Mouse (Mus musculus) embryonic facial prominence, embryonic 14.5 days (tissue): ENCODE data around the gene Nr3c2. TPM values are rescaled to one million over a fixed set of nuclear protein-coding genes. Genes with fewer than 3 reads are reported as not detected.

Source experiments
- ATAC-seq: fragments of 200-750 bp; cut with Nextera tagmentation; 2 replicates; pipeline ENCODE4 v1.8.0; 2017; ENCODE audit warnings: low read depth, moderate number of reproducible peaks, moderate TSS enrichment
- DNase-seq: peaks from one replicate; pipeline ENCODE4 v3.0.0-alpha.2; 2015; ENCODE audit warnings: low spot score
- H3K27ac ChIP-seq: fragments of 300-500 bp; sonication (generic); replicated peaks from 2 replicates; pipeline ENCODE4 v1.5.1; 2014; ENCODE audit warnings: low read depth, mild to moderate bottlenecking, low read length, moderate library complexity
- H3K27me3 ChIP-seq: fragments of 300-500 bp; sonication (generic); replicated peaks from 2 replicates; pipeline ENCODE4 v1.6.1; 2014; ENCODE audit warnings: low read length; ENCODE audit not compliant: control insufficient read depth, insufficient read depth
- H3K36me3 ChIP-seq: fragments of 300-500 bp; sonication (generic); 2 replicates; pipeline ENCODE4 v1.6.1; 2014; ENCODE audit warnings: low read length, mixed read lengths; ENCODE audit not compliant: control insufficient read depth, insufficient read depth
- H3K4me1 ChIP-seq: fragments of 300-500 bp; sonication (generic); 2 replicates; pipeline ENCODE4 v1.6.1; 2014; ENCODE audit warnings: antibody characterized with exemption, low read length; ENCODE audit not compliant: control insufficient read depth, insufficient read depth
- H3K4me2 ChIP-seq: fragments of 300-500 bp; sonication (generic); 2 replicates; pipeline ENCODE4 v1.6.1; 2014; ENCODE audit warnings: low read depth, mild to moderate bottlenecking, low read length, moderate library complexity, mixed read lengths
- H3K4me3 ChIP-seq: fragments of 300-500 bp; sonication (generic); 2 replicates; pipeline ENCODE4 v1.5.1; 2014; ENCODE audit warnings: low read depth, mild to moderate bottlenecking, low read length
- H3K9ac ChIP-seq: fragments of 300-500 bp; sonication (generic); 2 replicates; pipeline ENCODE4 v1.6.1; 2014; ENCODE audit warnings: low read depth, mild to moderate bottlenecking, low read length, moderate library complexity, mixed read lengths
- H3K9me3 ChIP-seq: fragments of 300-500 bp; sonication (generic); 2 replicates; pipeline ENCODE4 v1.6.1; 2016; ENCODE audit warnings: low read length; ENCODE audit not compliant: control insufficient read depth
- WGBS: fragments of 180-500 bp; shearing (Covaris S2); extraction: QIAGEN DNeasy Blood & Tissue Kit; methylation state at CpG from one replicate; pipeline ENCODE4 v1.1.7; 2014; 5-methylcytosine and 5-hydroxymethylcytosine counted together
- polyA plus RNA-seq: library from polyadenylated mRNA; unstranded; fragments of >200 nt; fragmentation: Nextera tagmentation; extraction: Ambion mirVana; gene quantifications from 2 replicates; pipeline ENCODE4 v1.2.1, GENCODE M21; 2014

Nr3c2 gene
- polyA plus RNA-seq, 1 experiment from 2014 or later = 6.5 TPM

- no peak overlapping the region for H3K9ac ChIP-seq
- no peak overlapping the region for H3K4me2 ChIP-seq
- WGBS = 74% methylated on average over 1 of the region's 1 CpGs
- no peaks in the 10 kb centered on the region for H3K36me3 ChIP-seq
- H3K4me1 ChIP-seq = no peaks in the 10 kb centered on the region
- no peaks in the 10 kb centered on the region for H3K9me3 ChIP-seq
- no peak for ATAC-seq
- DNase-seq = no peak
- H3K27ac ChIP-seq = no peak overlapping the region
- H3K27me3 ChIP-seq = no peaks in the 10 kb centered on the region
- no peak overlapping the region for H3K4me3 ChIP-seq
Measured at GRCm38 (mm10) chr8:76928326-76928725, 29.1 kb downstream of the Nr3c2 start.

DNA sequence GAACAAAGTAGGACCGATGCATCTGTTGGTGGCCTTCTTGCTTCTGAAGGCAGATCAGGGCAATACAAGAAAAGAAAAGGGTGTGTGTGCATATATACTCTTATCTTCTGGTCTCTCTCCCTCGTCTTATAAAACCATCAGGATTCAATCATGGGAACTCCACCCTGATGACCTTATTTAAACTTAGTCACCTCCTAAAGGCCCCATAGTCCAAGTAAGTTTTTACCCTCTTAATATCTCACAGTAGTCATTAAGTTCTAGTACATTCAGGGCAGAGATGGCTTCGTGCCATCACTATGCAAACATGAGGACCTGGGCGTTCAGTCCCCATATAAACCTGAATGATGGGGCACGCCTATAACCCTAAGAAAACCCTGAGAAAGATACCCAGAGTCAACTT is 29.6 kb downstream of the Nr3c2 start:
- Histone ChIP-seq H3K4me1 (no peaks in the 10 kb centered on the region), H3K9ac (no peak overlapping the region), H3K9me3 (no peaks in the 10 kb centered on the region), H3K27ac (no peak overlapping the region), H3K36me3 (no peaks in the 10 kb centered on the region), H3K4me2 (no peak overlapping the region), H3K4me3 (no peak overlapping the region), H3K27me3 (no peaks in the 10 kb centered on the region)
- ATAC-seq (no peak), DNase-seq (no peak)
- 79% methylated on average over 5 of the region's 5 CpGs for WGBS

- Histone ChIP-seq H3K4me1 (no peaks in the 10 kb centered on the region), H3K4me2 (no peak overlapping the region), H3K27ac (no peak overlapping the region), H3K9ac (no peak overlapping the region), H3K9me3 (no peaks in the 10 kb centered on the region), H3K27me3 (no peaks in the 10 kb centered on the region), H3K4me3 (no peak overlapping the region), H3K36me3 (no peaks in the 10 kb centered on the region)
- WGBS = 90% methylated on average over 3 of the region's 3 CpGs
- DNase-seq = no peak
- ATAC-seq = no peak
Measured at GRCm38 (mm10) chr8:76965046-76965445, 65.8 kb downstream of the Nr3c2 start.

GRCm38 (mm10) chr8:76971187-76971586 is 71.9 kb downstream of the Nr3c2 start:
- H3K4me2 ChIP-seq = no peak overlapping the region
- no peak overlapping the region for H3K9ac ChIP-seq
- H3K36me3 ChIP-seq = no peaks in the 10 kb centered on the region
- H3K4me1 ChIP-seq = peaks cover 14% of the 10 kb centered on the region
- H3K27me3 ChIP-seq = no peaks in the 10 kb centered on the region
- no peak overlapping the region for H3K4me3 ChIP-seq
- no peak overlapping the region for H3K27ac ChIP-seq
- DNase-seq (no peak), ATAC-seq (no peak)
- no peaks in the 10 kb centered on the region for H3K9me3 ChIP-seq
- 81% methylated on average over 4 of the region's 4 CpGs for WGBS

- Histone ChIP-seq H3K4me1 (peaks cover 14% of the 10 kb centered on the region), H3K4me3 (no peak overlapping the region), H3K9me3 (no peaks in the 10 kb centered on the region), H3K27ac (peak overlapping the region; percentile 33; the same call in 1 of the 2 replicates), H3K36me3 (no peaks in the 10 kb centered on the region), H3K4me2 (no peak overlapping the region), H3K9ac (no peak overlapping the region), H3K27me3 (no peaks in the 10 kb centered on the region)
- 0 out of 2 replicates have a peak, but pooled peaks have one; percentile 27 for ATAC-seq
- WGBS = 81% methylated on average over 9 of the region's 9 CpGs
- DNase-seq = peak; percentile 47
Measured at GRCm38 (mm10) chr8:76971761-76972404, 72.6 kb downstream of the Nr3c2 start.

DNA sequence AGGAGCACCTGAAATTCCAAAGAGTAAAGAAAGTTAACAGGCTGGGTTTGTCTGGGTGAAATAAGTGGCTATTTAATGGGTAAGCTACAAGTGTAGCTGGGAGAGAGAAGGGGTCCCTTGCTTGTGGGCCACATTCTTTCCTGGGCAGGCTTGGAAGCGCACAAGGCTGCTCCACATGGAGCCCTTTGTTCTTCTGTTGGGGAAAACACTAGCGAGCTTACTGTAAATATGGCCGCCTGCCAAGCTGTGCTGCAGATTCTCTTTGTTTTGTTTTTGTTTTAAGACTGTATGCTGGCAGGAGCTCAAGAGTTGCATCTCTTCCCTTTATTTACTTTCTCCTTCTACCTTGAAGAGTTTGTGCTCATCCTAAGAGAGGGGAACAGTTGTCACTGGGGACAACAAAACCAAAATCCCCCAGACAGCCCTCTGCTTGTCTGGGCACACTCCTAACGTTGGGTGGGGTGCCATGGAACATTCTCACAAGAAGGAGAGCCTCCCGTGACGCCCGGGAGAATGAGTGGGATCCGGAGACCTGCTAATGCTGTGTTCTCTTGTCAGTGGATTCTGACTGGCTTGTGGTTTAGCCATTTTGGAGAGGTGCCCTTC is 73.8 kb downstream of the Nr3c2 start:
- Histone ChIP-seq H3K4me2 (no peak overlapping the region), H3K4me1 (peaks cover 14% of the 10 kb centered on the region), H3K27me3 (no peaks in the 10 kb centered on the region), H3K27ac (peak overlapping the region; percentile 70), H3K9ac (no peak overlapping the region), H3K4me3 (no peak overlapping the region), H3K9me3 (no peaks in the 10 kb centered on the region), H3K36me3 (no peaks in the 10 kb centered on the region)
- peak; percentile 82 for ATAC-seq
- DNase-seq = peak; percentile 94
- 38% methylated on average over 8 of the region's 8 CpGs for WGBS

DNA sequence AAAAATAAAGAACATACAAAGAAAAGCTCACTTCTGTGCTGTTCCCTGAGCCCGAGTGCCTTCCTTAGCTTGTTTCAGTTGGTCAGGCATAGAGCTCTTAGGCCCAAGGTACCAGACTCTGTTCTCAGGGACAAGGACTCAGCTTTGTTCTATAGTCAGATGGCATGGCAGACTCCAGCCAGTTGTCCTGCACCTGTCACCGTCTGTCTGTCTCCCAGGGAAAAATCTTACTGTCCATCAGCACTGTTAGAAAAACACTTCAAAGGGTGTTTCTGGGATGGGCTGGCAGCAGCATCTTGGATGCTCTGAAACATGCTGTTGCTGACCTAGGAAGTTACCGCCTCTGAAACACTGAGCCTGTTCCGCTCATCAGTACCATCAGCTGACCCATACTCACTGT is 78.7 kb downstream of the Nr3c2 start:
- Histone ChIP-seq H3K27ac (no peak overlapping the region), H3K4me2 (no peak overlapping the region), H3K9ac (no peak overlapping the region), H3K36me3 (no peaks in the 10 kb centered on the region), H3K4me1 (peaks cover 7% of the 10 kb centered on the region), H3K9me3 (peaks cover 16% of the 10 kb centered on the region; the same call in 1 of the 2 replicates), H3K27me3 (no peaks in the 10 kb centered on the region), H3K4me3 (no peak overlapping the region)
- WGBS = 82% methylated on average over 4 of the region's 4 CpGs
- peak; percentile 40 for DNase-seq
- ATAC-seq = 0 out of 2 replicates have a peak, but pooled peaks have one; percentile 44

- peaks cover 16% of the 10 kb centered on the region; the same call in 1 of the 2 replicates for H3K9me3 ChIP-seq
- H3K4me3 ChIP-seq = no peak overlapping the region
- no peaks in the 10 kb centered on the region for H3K4me1 ChIP-seq
- no peak overlapping the region for H3K9ac ChIP-seq
- DNase-seq = no peak
- no peaks in the 10 kb centered on the region for H3K36me3 ChIP-seq
- no peak overlapping the region for H3K27ac ChIP-seq
- no peak for ATAC-seq
- no peak overlapping the region for H3K4me2 ChIP-seq
- no peaks in the 10 kb centered on the region for H3K27me3 ChIP-seq
Measured at GRCm38 (mm10) chr8:76984082-76984481, 84.8 kb downstream of the Nr3c2 start.

GRCm38 (mm10) chr8:76984851-76985250 is 85.6 kb downstream of the Nr3c2 start:
- Histone ChIP-seq H3K4me3 (no peak overlapping the region), H3K36me3 (no peaks in the 10 kb centered on the region), H3K4me2 (no peak overlapping the region), H3K27me3 (no peaks in the 10 kb centered on the region), H3K9me3 (peaks cover 16% of the 10 kb centered on the region; the same call in 1 of the 2 replicates), H3K27ac (no peak overlapping the region), H3K4me1 (no peaks in the 10 kb centered on the region), H3K9ac (no peak overlapping the region)
- WGBS = 80% methylated on average over 5 of the region's 5 CpGs
- DNase-seq = no peak
- 0 out of 2 replicates have a peak, but pooled peaks have one; percentile 22 for ATAC-seq
